Mouse (Mus musculus) heart, embryonic 14.5 days (tissue): ENCODE results near the gene Arhgef3. TPM values are rescaled to one million over a fixed set of nuclear protein-coding genes. Genes with fewer than 3 reads are reported as not detected.

Experiments used
- ATAC-seq: fragments of 200-750 bp; cut with Nextera tagmentation; 2 replicates; pipeline ENCODE4 v1.8.0; 2017; ENCODE audit warnings: low read depth, moderate TSS enrichment; ENCODE audit not compliant: insufficient number of reproducible peaks, insufficient read depth, low FRiP score
- H3K27ac ChIP-seq, 2 experiments: fragments of 200-500 bp in 1 of 2; fragments of 300-500 bp in 1 of 2; sonication (generic) in 1 of 2; replicated peaks in 1 of 2; 2 replicates each; pipeline ENCODE4 v1.5.1; 2012 to 2014; ENCODE audit warnings: low read depth in 2 of 2, low read length in 2 of 2, control low read depth in 1 of 2, mild to moderate bottlenecking in 1 of 2, mixed read lengths in 1 of 2; ENCODE audit not compliant: control insufficient read depth in 1 of 2, insufficient read depth in 1 of 2
- H3K27me3 ChIP-seq: fragments of 300-500 bp; sonication (generic); 2 replicates; pipeline ENCODE4 v1.6.1; 2014; ENCODE audit warnings: mild to moderate bottlenecking, low read length, control low read depth; ENCODE audit not compliant: control insufficient read depth, insufficient read depth
- H3K36me3 ChIP-seq: fragments of 300-500 bp; sonication (generic); 2 replicates; pipeline ENCODE4 v1.6.1; 2014; ENCODE audit warnings: mild to moderate bottlenecking, control low read depth, low read length, mixed read lengths; ENCODE audit not compliant: control insufficient read depth, insufficient read depth
- H3K4me1 ChIP-seq, 2 experiments: fragments of 200-500 bp in 1 of 2; fragments of 300-500 bp in 1 of 2; sonication (generic) in 1 of 2; 2 replicates each; pipeline ENCODE4 v1.6.1; 2012 to 2014; ENCODE audit warnings: low read length in 2 of 2, control low read depth in 1 of 2, mixed read lengths in 1 of 2; ENCODE audit not compliant: control insufficient read depth in 2 of 2, insufficient read depth in 2 of 2
- H3K4me2 ChIP-seq: fragments of 300-500 bp; sonication (generic); 2 replicates; pipeline ENCODE4 v1.6.1; 2014; ENCODE audit warnings: mild to moderate bottlenecking, low read length
- H3K4me3 ChIP-seq, 2 experiments: fragments of 200-500 bp in 1 of 2; fragments of 300-500 bp in 1 of 2; sonication (generic) in 1 of 2; 2 replicates each; pipeline ENCODE4 v1.5.1; 2012 to 2014; ENCODE audit warnings: low read length in 2 of 2, mild to moderate bottlenecking in 2 of 2, control low read depth in 1 of 2, low read depth in 1 of 2, moderate library complexity in 1 of 2; ENCODE audit not compliant: control insufficient read depth in 1 of 2, insufficient read depth in 1 of 2
- H3K9ac ChIP-seq: fragments of 300-500 bp; sonication (generic); 2 replicates; pipeline ENCODE4 v1.6.1; 2014; ENCODE audit warnings: mild to moderate bottlenecking, low read length
- H3K9me3 ChIP-seq: fragments of 300-500 bp; sonication (generic); 2 replicates; pipeline ENCODE4 v1.6.1; 2016; ENCODE audit warnings: low read length, control low read depth; ENCODE audit not compliant: control insufficient read depth
- WGBS: fragments of 180-500 bp; shearing (Covaris S2); extraction: QIAGEN DNeasy Blood & Tissue Kit; methylation state at CpG from one replicate; pipeline ENCODE4 v1.1.7; 2014; 5-methylcytosine and 5-hydroxymethylcytosine counted together
- polyA plus RNA-seq: library from polyadenylated mRNA; unstranded; fragments of >200 nt; fragmentation: Nextera tagmentation; extraction: Ambion mirVana; gene quantifications from 2 replicates; pipeline ENCODE4 v1.2.1, GENCODE M21; 2014

The Arhgef3 gene
- polyA plus RNA-seq, 1 experiment from 2014 or later: 15.4 TPM

- 69% methylated on average over 6 of the region's 6 CpGs for WGBS
- no peak for ATAC-seq
- no peak overlapping the region for H3K9ac ChIP-seq
- no peaks in the 10 kb centered on the region for H3K36me3 ChIP-seq
- H3K27ac ChIP-seq: no peak overlapping the region
- H3K27me3 ChIP-seq: no peaks in the 10 kb centered on the region
- H3K4me2 ChIP-seq: no peak overlapping the region
- H3K4me1 ChIP-seq: peaks cover 37 to 67% of the 10 kb centered on the region in 2 experiments
- no peaks in the 10 kb centered on the region for H3K9me3 ChIP-seq
- H3K4me3 ChIP-seq: no peak overlapping the region
Measured at GRCm38 (mm10) chr14:27075084-27075483, 39.6 kb upstream of the Arhgef3 start.

GRCm38 (mm10) chr14:27075909-27076521 lies 38.7 kb upstream of the Arhgef3 start:
- no peaks in the 10 kb centered on the region for H3K27me3 ChIP-seq
- peak overlapping the region; percentile 23 for H3K4me2 ChIP-seq
- peaks cover 30 to 58% of the 10 kb centered on the region in 2 experiments for H3K4me1 ChIP-seq
- WGBS: 49% methylated on average over 8 of the region's 8 CpGs
- H3K36me3 ChIP-seq: no peaks in the 10 kb centered on the region
- no peak overlapping the region for H3K4me3 ChIP-seq
- ATAC-seq: no peak
- no peaks in the 10 kb centered on the region for H3K9me3 ChIP-seq
- peak overlapping the region; percentile 10; the same call in 1 of the 2 replicates for H3K9ac ChIP-seq
- peak overlapping the region; percentile 82 to 87 for H3K27ac ChIP-seq

DNA sequence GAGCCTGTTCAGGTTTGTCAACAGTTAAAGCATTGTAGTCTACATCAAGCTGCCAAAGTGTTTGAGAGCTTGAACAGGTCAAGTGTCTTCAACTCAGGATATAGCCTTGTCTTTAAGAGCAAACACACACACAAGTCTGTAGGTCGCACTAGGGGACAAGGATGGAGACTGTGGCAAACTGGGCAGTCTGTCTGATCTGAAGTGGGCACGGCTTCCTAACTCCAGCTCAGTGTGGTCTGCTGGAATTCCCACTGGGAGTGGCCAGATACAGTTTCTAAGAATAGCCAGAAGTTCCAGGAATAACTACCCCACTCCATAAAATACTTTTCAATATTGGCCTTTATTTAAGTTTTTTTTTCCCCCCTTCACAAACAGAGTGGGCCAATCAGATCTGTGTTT lies 38.2 kb upstream of the Arhgef3 start:
- H3K9me3 ChIP-seq: no peaks in the 10 kb centered on the region
- peak overlapping the region; percentile 10; the same call in 1 of the 2 replicates for H3K9ac ChIP-seq
- H3K4me3 ChIP-seq: no peak overlapping the region
- 13% methylated on average over 2 of the region's 2 CpGs for WGBS
- H3K4me2 ChIP-seq: peak overlapping the region; percentile 23
- H3K27me3 ChIP-seq: no peaks in the 10 kb centered on the region
- H3K36me3 ChIP-seq: no peaks in the 10 kb centered on the region
- H3K27ac ChIP-seq: peak overlapping the region; percentile 82 to 87
- H3K4me1 ChIP-seq: peaks cover 26 to 53% of the 10 kb centered on the region in 2 experiments
- peak; percentile 65; the same call in 1 of the 2 replicates for ATAC-seq

GRCm38 (mm10) chr14:27081536-27082275 lies 33.0 kb upstream of the Arhgef3 start:
- Histone ChIP-seq H3K36me3 (no peaks in the 10 kb centered on the region), H3K9ac (no peak overlapping the region), H3K4me3 (no peak overlapping the region), H3K27ac (no peak overlapping the region), H3K9me3 (no peaks in the 10 kb centered on the region), H3K27me3 (no peaks in the 10 kb centered on the region), H3K4me2 (no peak overlapping the region), H3K4me1 (peaks cover 8% of the 10 kb centered on the region in 2 experiments; a peak in 3 of 4 replicates)
- ATAC-seq: no peak
- WGBS: 56% methylated on average over 5 of the region's 5 CpGs

DNA sequence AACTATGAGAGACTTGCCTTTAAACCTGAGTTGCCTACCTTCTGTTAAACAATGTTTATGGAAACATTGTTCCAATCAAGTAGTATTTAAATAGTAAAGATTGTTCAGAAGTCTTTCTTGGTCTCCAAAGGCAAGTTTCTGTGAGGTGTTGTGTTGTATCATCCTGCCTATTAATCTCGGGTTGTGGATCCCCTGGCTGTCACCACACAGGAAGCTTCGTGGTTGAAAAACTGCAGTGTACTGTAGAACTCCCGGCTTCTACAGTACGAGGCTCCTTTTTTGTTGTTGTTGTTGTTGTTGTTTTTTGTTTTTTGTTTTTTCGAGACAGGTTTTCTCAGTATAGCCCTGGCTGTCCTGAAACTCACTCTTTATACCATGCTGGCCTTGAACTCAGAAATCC lies 29.2 kb upstream of the Arhgef3 start:
- Histone ChIP-seq H3K36me3 (peaks cover 2% of the 10 kb centered on the region; the same call in 1 of the 2 replicates), H3K9ac (no peak overlapping the region), H3K4me2 (no peak overlapping the region), H3K27ac (no peak overlapping the region), H3K27me3 (no peaks in the 10 kb centered on the region), H3K9me3 (no peaks in the 10 kb centered on the region), H3K4me3 (no peak overlapping the region), H3K4me1 (no peaks in the 10 kb centered on the region)
- ATAC-seq: no peak
- 63% methylated on average over 5 of the region's 5 CpGs for WGBS

DNA sequence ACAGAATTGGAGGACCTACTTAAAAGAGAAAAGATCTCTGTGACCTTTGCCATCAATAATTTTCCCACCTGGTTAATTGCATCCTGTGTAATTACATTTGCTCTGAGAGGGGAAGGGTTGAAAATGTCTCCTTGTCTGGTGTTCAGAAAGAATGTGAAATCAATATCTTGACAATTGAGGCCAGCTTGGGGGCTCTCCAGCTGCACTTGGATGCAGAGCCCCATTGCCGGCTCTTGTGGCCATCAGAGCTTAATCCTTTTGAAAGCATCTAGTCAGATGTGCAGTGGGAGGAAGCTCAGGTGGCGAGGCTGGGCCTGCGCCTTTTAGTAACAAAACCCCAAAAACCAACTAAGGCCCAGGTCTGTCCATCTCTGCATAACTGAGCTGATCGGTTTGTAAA lies 28.7 kb upstream of the Arhgef3 start:
- H3K4me2 ChIP-seq: no peak overlapping the region
- no peak for ATAC-seq
- 82% methylated on average over 4 of the region's 4 CpGs for WGBS
- H3K9me3 ChIP-seq: no peaks in the 10 kb centered on the region
- H3K27me3 ChIP-seq: no peaks in the 10 kb centered on the region
- no peaks in the 10 kb centered on the region for H3K4me1 ChIP-seq
- H3K9ac ChIP-seq: no peak overlapping the region
- no peak overlapping the region for H3K27ac ChIP-seq
- H3K4me3 ChIP-seq: no peak overlapping the region
- H3K36me3 ChIP-seq: peaks cover 2% of the 10 kb centered on the region; the same call in 1 of the 2 replicates

GRCm38 (mm10) chr14:27094247-27094646 lies 20.5 kb upstream of the Arhgef3 start:
- Histone ChIP-seq H3K9me3 (no peaks in the 10 kb centered on the region), H3K4me1 (no peaks in the 10 kb centered on the region), H3K4me2 (no peak overlapping the region), H3K4me3 (no peak overlapping the region), H3K27me3 (no peaks in the 10 kb centered on the region), H3K27ac (no peak overlapping the region), H3K9ac (no peak overlapping the region), H3K36me3 (peaks cover 9% of the 10 kb centered on the region; the same call in 1 of the 2 replicates)
- WGBS: 81% methylated on average over 5 of the region's 5 CpGs
- no peak for ATAC-seq
